Mouse (Mus musculus) small intestine, adult 2 months (tissue): ENCODE measurements at regions not wholly inside any gene's neighbourhood (a gene's known extent, or its start where the extent isn't known, plus 50 kb on each side); places are given as distances from the start of the nearest gene placed in this dataset.

Experiments
- CTCF ChIP-seq: fragments of 200-500 bp; IDR thresholded peaks from 2 replicates; pipeline ENCODE4 v1.5.1; 2012; ENCODE audit warnings: low read depth, mild to moderate bottlenecking, control low read depth, inconsistent platforms, low read length, moderate library complexity, mixed read lengths; ENCODE audit not compliant: insufficient replicate concordance, insufficient read length; ENCODE audit errors: extremely low read depth
- POLR2A ChIP-seq: fragments of 200-500 bp; IDR thresholded peaks from 2 replicates; pipeline ENCODE4 v1.6.1; 2012; ENCODE audit warnings: low read depth, mild to moderate bottlenecking, control low read depth, inconsistent platforms, low read length, moderate library complexity

GRCm38 (mm10) chr11:19849347-19849811 lies 74.8 kb upstream of the Spred2 start:
- TF ChIP-seq CTCF (no peak), POLR2A (no peak)
